Comparison of ENCODE assay signal across 16 mouse cellular contexts in genomic region chr3:108386186-108386585, GRCm38 (mm10). TPM values are rescaled to one million over a fixed set of nuclear protein-coding genes. Genes with fewer than 3 reads are reported as not detected.
DNase-seq lines count a peak whose midpoint lies in the region; ATAC-seq and TF ChIP-seq lines count a peak whose summit lies in the region.
"Had no signal": no experiment of that assay in that cellular context is flagged by ENCODE, and none has a peak within 500 bp of the region (broad histone marks: within the 10 kb centered on the region; RNA-seq: fewer than 3 reads in every experiment).

No protein-coding gene starts in this region.

- H3K9me3 ChIP-seq in midbrain, embryonic 14.5 days (ENCODE audit: control insufficient read depth, low read length) = no peaks in the 10 kb centered on the region

- H3K27ac ChIP-seq in embryonic fibroblast, embryonic 13.5 days (ENCODE audit: insufficient read depth, low read length) = no peak overlapping the region
- H3K27ac ChIP-seq in midbrain, embryonic 14.5 days (replicated peaks; ENCODE audit: low read depth, low read length) = no peak overlapping the region
- H3K27ac ChIP-seq: liver, embryonic 14.5 days had no signal

- 0 out of 2 replicates have a peak overlapping the region, but pooled peaks have one; percentile 74 for H3K4me3 ChIP-seq in embryonic fibroblast, embryonic 13.5 days (ENCODE audit: insufficient read depth, low read length)
- no peak overlapping the region for H3K4me3 ChIP-seq in midbrain, embryonic 14.5 days (replicated peaks; ENCODE audit: low read depth, low read length)

- H3K27me3 ChIP-seq in midbrain, embryonic 14.5 days (ENCODE audit: control insufficient read depth, insufficient read depth, low read length) = no peaks in the 10 kb centered on the region

- WGBS in midbrain, embryonic 14.5 days = 93% methylated on average over 10 of the region's 10 CpGs

- peaks cover 1% of the 10 kb centered on the region; the same call in 1 of the 2 replicates for H3K36me3 ChIP-seq in midbrain, embryonic 14.5 days (ENCODE audit: control insufficient read depth, insufficient read depth, low read length)

- DNase-seq in layer of hippocampus, adult 11-12 months (ENCODE audit: low spot score) = peak; percentile 79
- no peak for DNase-seq in layer of hippocampus, postnatal 10 days (ENCODE audit: low spot score in 2 of 2)
- peak; percentile 71 for DNase-seq in left cerebral cortex, adult 11 months (ENCODE audit: low spot score)
- DNase-seq in right cerebral cortex, postnatal 25 days = peak; percentile 81
- DNase-seq in thymus, postnatal 14 days = no peak
- no peak for DNase-seq in midbrain, embryonic 14.5 days
- no peak for DNase-seq in neural tube, embryonic 10.5 days (ENCODE audit: extremely low spot score, low spot score)
- DNase-seq: adrenal gland, postnatal 10 days; heart, postnatal 4 days; kidney, adult 11 months; lung, postnatal 36 days; thymus, postnatal 36 days had no signal

- no peak for TF ChIP-seq POLR2A in embryonic fibroblast, embryonic 13.5 days (IDR thresholded peaks at IDR 0.05; ENCODE audit: low read depth, low read length)

- H3K4me2 ChIP-seq in midbrain, embryonic 14.5 days (ENCODE audit: low read length) = no peak overlapping the region

- no peak for ATAC-seq in midbrain, embryonic 14.5 days (ENCODE audit: low FRiP score, low TSS enrichment)
- ATAC-seq: forebrain, embryonic 14.5 days had no signal

- peaks cover 9% of the 10 kb centered on the region for H3K4me1 ChIP-seq in embryonic fibroblast, embryonic 13.5 days (ENCODE audit: control insufficient read depth, insufficient read depth, low read length)
- H3K4me1 ChIP-seq in midbrain, embryonic 14.5 days (ENCODE audit: control insufficient read depth, insufficient read depth, low read length) = peaks cover 9% of the 10 kb centered on the region; the same call in 1 of the 2 replicates

- TF ChIP-seq CTCF in embryonic fibroblast, embryonic 13.5 days (IDR thresholded peaks at IDR 0.05; ENCODE audit: borderline replicate concordance, insufficient read depth, low read length) = no peak

- H3K9ac ChIP-seq in midbrain, embryonic 14.5 days (replicated peaks; ENCODE audit: low read length) = no peak overlapping the region
- H3K9ac ChIP-seq: liver, embryonic 14.5 days had no signal

RNA-seq across cellular contexts. Expression of gene Psrc1, which starts 2.5 kb away (rescaled TPM):
- 10 to 100 TPM; 12.5 to 12.8 TPM for total RNA-seq in layer of hippocampus, postnatal 10 days (2021)
- 149 and 152 TPM in 2 replicates for polyA plus RNA-seq in embryonic fibroblast, embryonic 13.5 days (2011; ENCODE audit: insufficient read length, low read depth, missing spikeins)
- 7.4 and 12.4 TPM in 2 replicates for polyA plus RNA-seq in midbrain, embryonic 14.5 days (2014; fragmentation: Nextera tagmentation; extraction: Ambion mirVana)

RNA-seq across cellular contexts. Expression of gene Mybphl, which starts 21.5 kb away (rescaled TPM):
- total RNA-seq in layer of hippocampus, postnatal 10 days (2021) = under 1 TPM in 1 of 2 experiments, not detected in 1; 0.36 TPM
- not detected in 2 replicates for polyA plus RNA-seq in embryonic fibroblast, embryonic 13.5 days (2011; ENCODE audit: insufficient read length, low read depth, missing spikeins)
- polyA plus RNA-seq in midbrain, embryonic 14.5 days (2014; fragmentation: Nextera tagmentation; extraction: Ambion mirVana) = not detected in 2 replicates
- total RNA-seq: adrenal gland, postnatal 10 days; monocyte, adult 5-6 weeks had no signal
- polyA plus RNA-seq: forebrain, embryonic 14.5 days had no signal

RNA-seq across cellular contexts. Expression of gene Celsr2, which starts 29.2 kb away (rescaled TPM):
- total RNA-seq in layer of hippocampus, postnatal 10 days (2021) = 100 to 1,000 TPM; 177 to 179 TPM
- polyA plus RNA-seq in embryonic fibroblast, embryonic 13.5 days (2011; ENCODE audit: insufficient read length, low read depth, missing spikeins) = 1.8 and 1.9 TPM in 2 replicates
- 49.5 and 59.4 TPM in 2 replicates for polyA plus RNA-seq in midbrain, embryonic 14.5 days (2014; fragmentation: Nextera tagmentation; extraction: Ambion mirVana)

RNA-seq across cellular contexts. Expression of gene Sars, which starts 58.8 kb away (rescaled TPM):
- 100 to 1,000 TPM; 215 TPM for total RNA-seq in layer of hippocampus, postnatal 10 days (2021)
- polyA plus RNA-seq in embryonic fibroblast, embryonic 13.5 days (2011; ENCODE audit: insufficient read length, low read depth, missing spikeins) = 346 and 376 TPM in 2 replicates
- 205 and 217 TPM in 2 replicates for polyA plus RNA-seq in midbrain, embryonic 14.5 days (2014; fragmentation: Nextera tagmentation; extraction: Ambion mirVana)

Comparison
In these comparisons a context has a peak if more than half of its experiments do, and no peak if none do; other contexts are left out.
1. DNase-seq: peak in layer of hippocampus, adult 11-12 months (single experiment), left cerebral cortex, adult 11 months (single experiment) and right cerebral cortex, postnatal 25 days (single experiment); none in layer of hippocampus, postnatal 10 days (0 of 2), thymus, postnatal 14 days (single experiment), midbrain, embryonic 14.5 days (single experiment) and neural tube, embryonic 10.5 days (single experiment).
2. RNA of gene Psrc1, which starts 2.5 kb away (polyA plus RNA-seq): 149 to 152 TPM in embryonic fibroblast, embryonic 13.5 days; 7.4 to 12.4 TPM in midbrain, embryonic 14.5 days; every median in the first group is over 10 times any median in the second.
3. RNA of gene Celsr2, which starts 29.2 kb away (polyA plus RNA-seq): 49.5 to 59.4 TPM in midbrain, embryonic 14.5 days; 1.8 to 1.9 TPM in embryonic fibroblast, embryonic 13.5 days; every median in the first group is over 10 times any median in the second.